Mouse (Mus musculus) retina, postnatal 1 day (tissue): ENCODE data around the gene Crhbp.

Experiments
- DNase-seq: peaks from one replicate; pipeline ENCODE4 v3.0.0-alpha.2; 2012

The Crhbp gene

DNA sequence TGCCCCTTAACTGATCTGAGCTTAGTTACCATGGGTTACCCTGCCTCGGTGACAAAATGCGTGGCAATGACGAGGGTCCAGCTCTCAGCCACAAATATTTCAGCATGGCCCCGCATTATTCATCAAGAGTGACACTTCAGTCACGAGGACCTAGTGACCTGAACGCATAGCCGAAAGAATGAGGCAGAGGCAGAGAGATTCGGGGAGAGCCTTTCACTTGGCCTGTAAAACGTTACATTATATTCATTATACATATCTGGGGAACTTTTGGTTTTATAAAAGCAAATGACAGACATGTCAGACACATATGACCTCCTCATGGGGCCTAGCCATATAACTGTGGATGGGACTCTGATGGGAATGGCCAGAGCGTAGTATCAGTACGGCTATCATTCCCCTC, at the start of gene Crhbp:
Crhbp (minus strand) TSS at position 101 of the 400 bp plus-strand sequence.
- DNase-seq = peak; percentile 21

DNA sequence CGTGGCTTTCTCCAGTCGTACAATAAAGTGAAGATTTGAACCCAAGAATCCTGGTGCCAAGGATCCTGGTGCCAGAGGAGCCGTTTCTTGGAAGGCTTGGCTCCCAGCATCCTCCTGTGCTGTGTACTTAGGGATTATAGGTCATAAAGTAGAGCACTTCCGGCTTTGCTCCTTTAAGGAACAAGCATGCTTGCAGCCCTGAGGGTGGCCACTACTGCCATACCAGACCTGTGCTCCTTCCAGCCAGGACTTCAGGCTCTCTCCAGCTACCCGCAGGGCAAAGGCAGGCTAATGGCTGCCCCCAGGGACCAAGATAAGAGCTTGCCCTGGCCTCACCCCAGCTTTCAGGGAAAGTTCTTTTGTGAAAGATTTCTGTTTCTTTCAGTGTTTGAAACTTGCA, 48.6 kb upstream of the Crhbp start:
- no peak for DNase-seq

DNA sequence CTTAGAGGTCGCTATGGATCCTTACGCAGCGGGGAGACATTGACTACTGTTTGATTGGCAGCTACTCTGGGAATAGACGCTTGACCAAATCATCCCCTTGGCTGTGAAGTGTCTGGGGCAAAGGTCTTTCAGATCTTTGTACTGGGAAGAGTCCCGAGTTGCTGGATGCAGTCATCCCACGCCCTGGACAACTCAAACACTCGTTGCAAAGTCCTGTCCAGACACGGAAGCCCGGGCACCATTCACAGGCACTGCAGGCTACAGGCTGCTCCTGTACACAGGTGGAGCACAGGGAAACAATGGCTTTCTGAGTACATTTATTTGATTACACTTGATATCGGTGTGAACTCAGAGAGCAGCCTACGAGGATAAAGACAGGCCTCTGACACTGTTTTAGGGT, 46.6 kb upstream of the Crhbp start:
- DNase-seq = no peak

DNA sequence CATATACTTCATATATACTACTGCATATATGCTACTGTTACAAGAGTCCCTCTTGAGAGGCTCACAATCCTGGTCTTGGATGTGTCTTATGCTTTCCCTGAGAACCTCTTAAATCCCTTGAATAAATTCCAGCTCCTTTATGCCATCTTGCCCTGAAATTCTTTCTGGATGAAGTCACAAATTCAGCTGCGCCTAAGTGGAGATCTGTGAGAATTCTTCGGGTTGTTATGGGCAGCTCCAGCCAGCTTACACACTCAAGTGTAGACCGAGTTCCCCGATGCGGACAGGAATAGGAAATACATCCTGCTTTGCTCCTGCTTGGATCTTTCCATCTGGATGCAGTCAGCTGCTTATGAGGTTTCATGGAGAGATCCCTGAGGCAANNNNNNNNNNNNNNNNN, 39.9 kb upstream of the Crhbp start:
- no peak for DNase-seq

DNA sequence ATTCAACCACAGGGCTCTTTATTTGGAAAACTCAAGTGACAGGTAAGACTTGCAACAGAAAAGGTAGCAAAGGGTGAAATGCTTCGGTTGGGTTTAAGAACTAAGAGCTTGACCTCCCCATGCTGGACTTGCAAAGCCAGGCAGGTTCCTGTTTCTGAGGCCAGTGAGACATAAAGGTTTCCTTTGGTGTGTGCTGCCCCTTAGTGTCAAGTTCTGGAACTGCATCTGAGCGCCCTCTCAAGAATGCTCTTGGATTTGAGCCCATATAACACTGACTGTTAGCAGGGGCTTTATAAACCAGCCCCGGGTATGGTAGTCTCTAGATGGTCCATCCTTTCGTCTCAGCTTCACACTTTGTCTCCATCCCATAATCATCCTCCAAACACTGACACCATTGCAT, 36.7 kb upstream of the Crhbp start:
- peak; percentile 87 for DNase-seq

DNA sequence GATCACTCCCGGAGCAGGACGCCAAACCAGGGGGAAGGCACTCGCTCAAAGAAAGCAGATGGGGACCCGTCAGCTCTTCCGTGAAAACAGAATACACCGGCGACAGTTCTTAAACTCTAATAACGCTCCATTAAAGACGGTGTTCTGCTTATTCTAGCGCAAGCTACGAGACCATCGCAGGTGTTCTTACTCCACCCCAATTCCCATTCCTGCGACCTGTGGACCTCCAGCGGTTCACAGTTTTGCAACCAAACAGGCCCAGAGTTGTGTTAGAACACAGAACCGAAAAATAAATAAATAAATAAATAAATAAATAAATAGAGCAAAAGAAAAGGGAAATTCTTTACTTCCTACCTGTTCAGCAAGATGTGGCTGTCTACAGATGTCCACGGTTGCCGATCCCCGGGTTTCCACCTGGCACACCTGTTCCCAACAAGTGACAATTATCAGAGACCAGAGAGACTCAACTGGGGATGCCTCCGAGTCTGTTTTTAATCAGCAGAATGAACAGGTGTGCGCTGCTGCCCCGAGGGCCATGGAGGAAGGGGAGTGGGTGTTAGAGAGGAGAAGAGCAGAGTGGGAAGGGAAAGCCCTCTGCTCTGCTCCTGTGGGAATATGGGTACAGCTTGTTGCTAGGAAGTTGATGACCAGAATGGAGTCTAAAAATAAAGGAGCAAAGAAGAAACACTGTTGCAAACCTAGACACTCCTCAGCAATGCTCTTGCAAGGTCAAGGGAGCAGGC, 34.1 kb upstream of the Crhbp start, which contains the start of gene S100z:
S100z (minus strand) TSS at position 51 of the 743 bp plus-strand sequence.
- DNase-seq = no peak

DNA sequence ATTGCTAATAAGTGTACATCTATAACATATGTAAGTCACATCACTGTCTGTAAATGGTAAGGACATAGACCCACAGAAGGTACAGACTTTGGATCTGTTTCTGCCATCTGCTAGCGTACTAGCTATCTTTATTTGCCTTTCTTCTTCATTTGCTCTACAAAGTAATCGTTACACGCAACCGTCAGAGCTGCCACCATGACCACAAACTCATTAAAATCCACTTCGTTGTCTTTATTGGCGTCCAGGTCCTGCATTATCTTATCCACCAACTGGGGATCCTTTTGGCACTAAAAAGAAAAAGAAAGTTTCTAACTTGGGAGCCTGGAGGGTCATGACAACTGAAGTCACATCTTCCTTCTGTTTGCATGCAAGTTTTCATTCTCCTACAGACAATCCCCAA, 32.4 kb upstream of the Crhbp start:
- DNase-seq = no peak

DNA sequence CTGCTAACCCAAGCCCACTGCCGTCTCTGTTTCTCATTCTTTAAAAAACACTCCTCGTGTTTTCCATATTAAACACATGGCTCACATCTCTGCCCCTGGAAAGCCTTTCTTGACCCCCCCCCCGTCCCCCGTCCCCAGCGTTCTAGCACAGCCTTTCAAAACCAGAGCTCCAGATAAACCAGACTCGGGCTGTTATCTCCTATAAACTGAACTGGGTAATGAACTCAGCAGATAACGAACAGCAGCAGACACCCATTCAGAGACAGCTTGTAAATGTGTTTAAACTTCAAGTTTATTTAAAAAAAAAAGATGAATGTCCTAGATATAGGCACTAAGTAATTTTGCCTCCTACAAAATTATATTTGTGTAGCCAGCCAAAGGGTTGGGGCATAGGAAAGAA, 30.4 kb upstream of the Crhbp start:
- no peak for DNase-seq

DNA sequence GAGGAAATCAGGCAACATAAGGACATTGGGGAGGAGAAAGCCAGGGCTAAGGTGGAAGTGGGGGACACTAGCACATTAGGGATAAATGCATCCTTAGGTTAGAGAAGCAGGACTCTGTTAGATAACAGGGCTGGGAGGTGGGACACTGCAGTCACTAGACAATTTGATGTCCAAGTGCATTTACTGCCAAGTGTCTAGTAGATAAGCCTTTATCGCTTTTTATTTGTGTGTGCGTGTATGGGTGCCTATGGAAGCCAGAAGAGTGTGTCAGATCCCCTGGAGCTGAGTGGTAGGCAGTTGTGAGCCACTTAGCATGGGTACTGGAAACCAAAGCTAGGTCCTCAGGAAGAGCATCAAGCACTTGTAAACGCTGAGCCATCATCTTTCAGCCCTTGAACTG, 29.6 kb upstream of the Crhbp start:
- DNase-seq = no peak

DNA sequence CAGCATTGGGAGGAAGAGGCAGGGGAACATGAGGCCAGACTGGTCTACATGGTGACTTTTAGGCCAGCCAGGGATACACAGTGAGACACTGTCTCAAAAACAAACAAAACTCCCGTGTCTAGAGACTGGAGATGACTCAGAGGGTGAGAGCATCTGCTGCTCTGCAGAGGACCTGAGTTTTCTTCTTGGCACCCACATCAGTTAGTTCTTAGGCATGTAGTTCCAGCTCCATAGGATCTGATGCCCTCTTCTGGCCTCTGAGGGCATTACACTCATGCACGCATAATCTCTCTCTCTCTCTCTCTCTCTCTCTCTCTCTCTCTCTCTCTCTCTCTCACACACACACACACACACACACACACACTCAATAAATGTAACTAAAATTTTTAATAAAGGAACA, 26.2 kb upstream of the Crhbp start:
- DNase-seq = peak; percentile 52

DNA sequence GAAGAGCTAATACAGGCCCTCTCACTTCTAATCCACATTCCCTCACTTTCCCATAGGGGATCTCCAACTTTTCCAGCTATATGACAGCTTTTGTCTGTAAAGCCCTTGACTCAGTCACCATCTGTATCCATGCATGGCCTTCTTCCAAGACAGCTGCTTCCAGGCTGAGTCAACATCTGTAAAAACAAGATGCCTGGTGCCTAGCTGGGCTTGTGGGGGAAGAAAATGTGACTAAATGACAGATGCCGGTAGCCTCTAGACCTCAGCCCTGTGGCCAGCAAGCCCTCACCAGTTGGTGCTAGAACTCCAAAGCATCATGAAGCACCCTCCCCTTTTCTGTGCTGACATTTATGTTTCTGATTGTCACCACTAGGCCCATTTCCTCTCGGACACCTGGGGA, 6.8 kb upstream of the Crhbp start:
- no peak for DNase-seq

DNA sequence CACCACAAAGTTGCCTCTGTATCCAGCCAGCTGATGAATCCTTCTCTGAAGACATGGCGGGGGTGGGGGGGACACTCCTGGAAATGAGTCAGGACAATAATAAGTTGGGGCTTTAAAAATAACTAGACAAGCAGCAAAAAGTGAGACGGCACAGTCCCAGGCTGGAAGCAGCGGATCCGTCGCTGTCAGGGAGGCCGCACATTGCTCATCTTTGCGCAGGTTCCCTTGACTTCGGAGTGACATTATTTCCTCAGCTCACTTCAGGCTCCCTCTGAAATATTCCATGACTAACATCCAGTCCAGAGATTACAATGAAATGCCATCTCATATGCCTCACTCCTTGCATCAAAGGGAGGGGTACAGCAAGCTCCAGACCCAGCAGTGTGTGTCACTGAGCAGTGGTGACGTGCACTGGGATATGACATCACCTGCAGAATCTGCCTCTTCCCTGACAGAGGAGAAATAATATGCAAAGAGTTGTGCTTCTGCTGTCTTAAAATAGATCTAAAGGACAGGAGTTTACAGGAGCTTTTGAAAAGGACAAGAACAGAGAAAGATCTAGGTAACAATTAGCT, 6.0 kb upstream of the Crhbp start:
- DNase-seq = no peak

DNA sequence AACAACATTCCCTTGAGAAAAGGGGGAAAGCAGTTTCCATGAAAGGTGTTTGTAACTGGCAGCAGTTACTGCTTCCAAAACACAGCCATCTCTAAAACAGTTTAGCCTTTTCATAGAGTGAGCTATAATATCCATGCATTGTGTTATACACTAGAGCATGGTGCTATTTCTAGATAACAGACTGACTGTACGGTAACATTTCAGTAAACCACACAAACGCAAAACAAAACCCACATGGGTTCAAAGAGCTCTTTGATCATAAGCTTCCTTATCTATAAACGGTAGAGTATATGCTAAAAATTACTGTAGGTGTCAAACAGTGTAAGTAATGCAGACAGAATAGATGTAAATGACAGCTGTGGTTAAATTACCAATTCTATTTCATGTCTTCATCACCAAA, 5.0 kb upstream of the Crhbp start:
- no peak for DNase-seq

DNA sequence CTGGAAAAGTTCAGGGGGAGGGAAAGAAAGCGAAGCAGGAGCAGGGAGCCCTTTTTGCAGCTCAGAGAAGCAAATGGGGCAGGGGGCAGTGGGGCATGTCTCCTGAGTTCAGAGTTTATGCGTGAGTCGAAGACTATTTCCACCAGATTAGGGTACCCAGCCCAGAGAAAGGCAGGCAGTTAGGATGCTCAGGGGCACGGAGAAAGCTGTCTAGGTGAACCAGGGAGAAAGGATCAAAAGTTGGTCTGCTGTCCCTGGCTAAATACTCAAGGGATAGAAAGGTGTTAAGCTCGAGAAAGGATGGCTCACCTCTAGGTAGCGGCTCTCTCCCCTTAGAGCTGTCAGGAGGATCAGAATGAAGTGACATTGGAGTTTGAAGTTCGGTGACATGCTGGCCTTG, 433 bp downstream of the Crhbp start:
- DNase-seq = no peak

DNA sequence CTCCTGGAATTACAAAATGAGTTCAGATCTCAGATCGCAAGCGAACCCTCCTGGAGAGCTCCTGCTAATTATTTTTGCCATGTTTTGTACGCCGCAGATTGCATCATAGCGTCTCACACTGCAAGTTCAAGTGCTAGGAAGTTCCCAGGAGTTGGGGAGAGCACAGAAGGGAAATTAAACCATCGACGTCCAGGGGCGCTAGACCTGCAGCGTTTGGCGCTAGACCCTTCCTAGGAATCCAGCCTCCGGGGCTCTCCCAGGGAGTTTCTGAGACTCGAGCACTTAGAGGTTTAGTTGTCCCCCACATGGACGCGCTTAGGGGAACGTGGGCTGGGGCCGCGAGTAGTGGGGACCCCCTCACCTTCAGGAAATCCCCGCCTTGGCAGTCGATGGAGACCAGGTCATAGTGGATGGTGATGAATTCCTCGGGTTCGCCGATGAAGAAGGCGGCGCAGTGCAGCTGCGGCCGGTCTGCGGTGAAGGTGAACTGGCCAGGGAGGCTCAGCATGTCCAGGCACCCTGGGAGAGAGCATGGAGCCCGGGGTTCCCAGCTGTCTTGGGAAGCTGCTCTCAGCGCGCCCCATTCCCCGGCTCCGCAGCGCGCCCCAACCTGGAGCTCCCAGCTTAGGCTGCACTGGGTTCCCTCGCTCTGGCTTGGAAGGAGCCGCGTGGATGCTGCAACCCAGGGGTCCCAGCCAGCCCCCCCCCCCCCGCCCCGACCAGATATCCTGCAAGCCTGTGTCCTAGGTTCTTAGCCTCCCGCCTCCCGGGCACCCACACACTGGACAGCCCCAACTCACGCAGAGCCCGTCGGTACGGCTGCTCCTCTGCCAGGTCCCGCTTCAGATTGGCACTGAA, 1.1 kb downstream of the Crhbp start:
- peak; percentile 86 for DNase-seq

DNA sequence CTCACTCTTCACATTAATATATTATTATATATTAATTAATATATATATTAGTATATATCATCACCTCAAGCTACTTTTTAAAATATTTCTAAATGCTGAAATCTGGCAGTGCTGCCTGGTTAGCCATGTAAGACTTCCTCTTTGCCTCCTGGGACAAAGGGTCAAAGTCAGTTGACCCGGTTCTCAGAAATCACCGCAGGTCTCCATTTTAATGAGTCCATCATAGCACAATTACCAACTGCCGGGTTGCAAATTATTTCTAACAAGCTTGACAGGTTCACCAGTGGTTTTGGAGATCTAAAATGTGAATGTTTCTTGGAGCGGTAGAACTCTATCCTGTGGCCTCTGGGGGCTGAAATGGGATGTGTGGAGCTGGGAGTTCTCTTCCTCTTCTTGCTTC, 1.8 kb downstream of the Crhbp start:
- DNase-seq = peak; percentile 77

DNA sequence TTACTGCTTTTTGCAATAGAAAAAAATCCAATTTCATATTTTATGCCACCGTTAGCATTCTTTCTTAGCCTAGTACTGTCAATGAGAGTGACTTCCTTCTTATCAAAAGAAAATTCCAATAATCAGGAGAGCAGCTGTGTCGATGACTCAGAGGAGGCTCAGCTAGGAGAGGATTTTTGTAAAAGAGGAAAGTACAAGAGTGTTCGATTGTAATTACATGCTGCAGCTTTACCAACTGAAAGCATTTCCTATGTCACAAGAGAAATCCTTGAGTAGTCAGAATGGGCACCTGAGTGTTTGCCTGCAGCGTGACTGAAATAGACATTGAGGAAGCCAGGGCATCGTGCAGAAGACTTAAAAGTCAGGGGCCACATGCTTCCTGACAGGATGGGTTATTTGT, 5.2 kb downstream of the Crhbp start:
- DNase-seq = no peak

DNA sequence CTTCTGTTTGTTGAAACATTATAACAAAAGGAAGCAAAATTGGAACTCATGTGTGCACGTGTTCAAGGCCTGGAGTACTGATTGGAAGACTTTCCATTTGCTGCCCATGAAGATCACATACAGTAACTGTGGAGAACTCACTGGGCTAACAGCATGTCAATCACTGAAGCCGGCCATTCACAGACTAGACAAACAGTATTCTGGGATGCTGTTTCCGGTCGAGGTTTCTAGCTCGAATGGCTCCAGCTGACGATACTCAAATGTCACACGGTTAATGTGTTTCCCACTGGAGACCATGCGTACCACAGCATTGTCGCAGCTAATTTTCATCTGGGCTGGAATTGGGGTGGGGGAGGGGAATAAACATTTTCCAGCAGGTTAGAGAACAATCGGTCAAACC, 13.0 kb downstream of the Crhbp start:
- peak; percentile 52 for DNase-seq

DNA sequence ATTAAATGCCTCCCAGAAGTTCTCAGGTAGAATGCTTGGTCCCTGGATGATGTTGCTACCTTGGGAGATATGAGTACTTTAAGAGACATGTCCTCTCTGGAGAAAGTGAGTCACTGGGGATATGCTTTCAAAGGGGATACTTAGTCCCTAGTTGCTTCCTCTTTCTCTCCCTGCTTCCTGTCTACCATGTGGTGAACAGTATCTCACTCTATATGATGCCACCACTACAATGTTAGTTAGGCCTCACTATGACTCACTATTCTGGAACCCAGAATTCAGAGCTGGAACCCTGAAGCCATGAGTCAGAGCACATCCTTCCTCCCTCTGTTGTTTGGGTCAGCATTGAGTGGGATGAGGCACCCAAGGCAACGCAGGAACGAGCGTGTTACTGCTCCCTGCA, 17.2 kb downstream of the Crhbp start:
- no peak for DNase-seq

DNA sequence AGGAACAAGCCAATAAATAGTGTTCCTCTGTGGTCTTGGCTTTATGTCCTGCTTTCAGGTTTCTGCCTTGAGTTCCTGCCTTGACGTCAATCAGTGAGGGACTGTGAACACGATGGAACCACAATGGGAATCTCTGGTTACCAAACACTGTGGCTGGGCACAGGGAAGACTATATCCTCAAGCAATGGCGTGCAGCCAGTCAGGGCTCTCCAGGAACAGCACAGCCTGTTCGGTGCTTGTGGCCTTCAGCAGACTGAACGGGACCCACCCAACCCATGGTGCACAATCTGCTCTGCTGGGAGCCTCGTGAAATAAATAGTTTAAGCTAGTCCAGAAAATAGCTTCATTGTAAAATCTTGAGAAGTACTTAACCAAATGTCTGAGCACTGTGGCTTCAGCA, 18.3 kb downstream of the Crhbp start:
- DNase-seq = no peak

DNA sequence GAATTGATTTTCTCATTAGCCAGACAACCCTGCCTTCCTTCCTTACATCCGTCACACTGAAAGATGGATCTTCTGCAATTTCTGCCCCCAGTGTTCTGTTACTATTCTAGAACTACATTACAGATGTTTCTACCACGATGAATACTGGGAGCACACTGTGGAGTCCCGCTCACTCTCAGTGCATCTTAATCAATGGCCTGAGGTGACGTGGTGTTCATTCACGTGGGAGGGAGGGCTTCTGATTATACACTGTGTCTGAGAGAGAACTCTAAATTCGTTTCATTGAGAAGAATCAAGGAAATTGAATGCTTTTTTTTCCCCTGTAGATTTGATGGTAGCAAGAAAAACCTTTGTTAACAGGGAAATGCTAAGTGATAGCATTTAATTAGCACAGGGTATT, 19.2 kb downstream of the Crhbp start:
- peak; percentile 42 for DNase-seq

DNA sequence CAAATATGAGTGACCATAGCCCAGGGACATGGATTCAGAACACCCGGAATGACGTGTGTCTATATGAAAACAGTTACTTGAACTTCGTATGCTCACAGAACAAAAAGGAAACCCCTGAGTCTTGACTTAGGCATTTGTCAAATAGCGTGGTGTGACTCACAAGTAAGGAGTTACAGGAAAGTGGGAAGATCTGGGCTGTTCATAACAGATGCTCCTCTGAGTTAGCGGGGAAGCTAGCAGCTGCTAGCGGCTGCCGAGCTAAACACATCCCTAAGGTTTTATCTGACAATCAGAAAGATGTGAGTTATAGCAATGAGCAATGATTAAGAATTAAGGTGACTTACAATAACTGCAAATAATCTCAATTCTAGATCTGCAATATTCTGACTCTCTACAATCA, 19.8 kb downstream of the Crhbp start:
- DNase-seq = no peak

DNA sequence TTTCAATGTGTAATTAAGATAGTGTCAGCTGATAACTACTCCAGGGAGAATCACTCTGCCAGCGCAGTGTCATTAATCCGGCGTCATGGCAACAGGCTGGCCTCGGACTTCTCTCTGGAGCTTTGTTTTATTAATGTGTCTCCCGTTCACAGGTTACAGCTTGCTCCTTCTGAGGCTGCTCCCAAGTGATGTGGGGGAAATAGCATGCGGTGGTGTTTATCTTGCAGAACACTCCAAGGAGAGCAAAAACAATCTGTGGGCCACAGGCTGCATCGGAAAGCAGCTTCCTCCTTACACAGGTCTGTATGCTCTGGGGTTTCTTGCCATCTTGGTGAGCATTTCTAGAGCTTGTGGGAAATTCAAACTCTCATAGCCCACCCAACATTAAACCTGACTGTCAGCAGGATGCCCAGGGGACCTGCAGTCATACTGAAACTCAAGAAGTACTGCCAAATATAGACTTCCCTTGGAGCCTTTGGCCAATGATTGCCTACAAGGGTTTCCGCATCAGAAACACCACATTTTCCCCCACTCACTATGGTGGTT, 25.4 kb downstream of the Crhbp start:
- DNase-seq = peak; percentile 68
